Mouse (Mus musculus) c-Kit-negative CD71-positive TER-119-positive erythroid progenitor cells, embryonic 14.5 days (primary cell): ENCODE data around the gene Prn.

Experiments used
- DNase-seq: peaks from one replicate; pipeline ENCODE4 v3.0.0-alpha.2; 2013; ENCODE audit warnings: low read depth, low spot score

The Prn gene

GRCm38 (mm10) chr2:131949767-131950597 lies 40.2 kb downstream of the Prn start:
- no peak for DNase-seq

GRCm38 (mm10) chr2:131950598-131951095 lies 40.9 kb downstream of the Prn start, which contains the start of gene Prnd:
Gene Prnd (plus strand): TSS chr2:131950861.
- DNase-seq: no peak

DNA sequence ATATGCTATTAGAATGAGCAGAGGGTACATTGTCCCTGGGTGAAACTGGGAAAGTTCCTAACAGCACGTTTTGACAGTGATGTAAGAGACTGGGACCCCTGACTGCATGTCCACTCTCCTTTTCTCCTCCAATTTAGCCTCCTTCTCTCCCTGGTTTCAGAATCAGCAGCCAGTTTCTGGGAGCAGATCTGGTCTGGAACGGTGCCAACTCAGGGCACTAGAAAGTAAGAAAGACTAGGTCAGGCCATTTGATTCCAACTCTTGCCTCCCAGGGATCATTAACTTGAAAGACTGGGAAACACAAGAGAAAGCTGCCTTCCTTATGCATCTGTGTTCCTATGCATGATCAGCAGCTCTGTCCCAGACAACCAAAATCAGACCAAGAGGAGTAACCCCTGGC lies 42.7 kb downstream of the Prn start:
- DNase-seq: no peak

- DNase-seq: no peak
Measured at GRCm38 (mm10) chr2:131952961-131953538, 43.3 kb downstream of the Prn start.

DNA sequence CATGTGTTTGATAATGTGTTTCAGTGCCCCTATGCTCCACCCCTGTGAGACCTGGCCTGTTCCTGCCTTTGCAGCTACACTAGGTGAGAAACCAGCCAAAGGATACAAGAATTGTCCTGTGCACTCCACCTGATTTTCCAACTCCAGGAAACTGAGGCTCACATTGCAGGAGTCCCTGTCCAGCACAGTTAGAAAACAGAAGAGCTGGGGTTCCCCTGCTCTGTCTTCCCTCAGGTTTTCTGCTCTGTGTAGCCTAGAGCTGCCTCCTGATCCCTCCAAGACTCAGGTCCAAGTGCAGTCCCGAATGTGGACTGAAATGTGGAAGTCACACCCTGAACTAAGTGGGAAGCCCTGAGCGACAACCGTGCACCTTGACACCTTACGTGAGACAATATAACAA lies 44.0 kb downstream of the Prn start:
- DNase-seq: no peak

GRCm38 (mm10) chr2:131954835-131955234 lies 45.1 kb downstream of the Prn start:
- no peak for DNase-seq

DNA sequence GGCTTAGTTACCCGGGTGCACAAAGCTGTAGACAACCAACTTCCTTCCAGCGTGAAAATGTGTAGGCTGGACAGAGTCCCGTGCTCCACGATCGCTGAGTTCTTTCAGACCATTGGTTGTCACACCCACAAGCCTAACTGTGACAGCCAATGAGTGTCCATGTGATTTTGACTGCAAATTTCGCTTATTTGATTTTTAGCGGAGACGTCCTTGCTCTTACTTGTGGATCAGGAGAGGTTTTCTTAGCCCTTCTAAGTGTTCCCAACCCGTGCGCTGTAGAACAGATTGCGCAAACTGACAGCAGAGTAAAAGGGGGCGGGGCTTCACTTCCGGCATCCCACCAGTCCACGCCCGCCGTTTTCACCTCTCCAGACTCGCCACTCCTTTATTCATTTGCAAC lies 45.5 kb downstream of the Prn start:
- DNase-seq: no peak

DNA sequence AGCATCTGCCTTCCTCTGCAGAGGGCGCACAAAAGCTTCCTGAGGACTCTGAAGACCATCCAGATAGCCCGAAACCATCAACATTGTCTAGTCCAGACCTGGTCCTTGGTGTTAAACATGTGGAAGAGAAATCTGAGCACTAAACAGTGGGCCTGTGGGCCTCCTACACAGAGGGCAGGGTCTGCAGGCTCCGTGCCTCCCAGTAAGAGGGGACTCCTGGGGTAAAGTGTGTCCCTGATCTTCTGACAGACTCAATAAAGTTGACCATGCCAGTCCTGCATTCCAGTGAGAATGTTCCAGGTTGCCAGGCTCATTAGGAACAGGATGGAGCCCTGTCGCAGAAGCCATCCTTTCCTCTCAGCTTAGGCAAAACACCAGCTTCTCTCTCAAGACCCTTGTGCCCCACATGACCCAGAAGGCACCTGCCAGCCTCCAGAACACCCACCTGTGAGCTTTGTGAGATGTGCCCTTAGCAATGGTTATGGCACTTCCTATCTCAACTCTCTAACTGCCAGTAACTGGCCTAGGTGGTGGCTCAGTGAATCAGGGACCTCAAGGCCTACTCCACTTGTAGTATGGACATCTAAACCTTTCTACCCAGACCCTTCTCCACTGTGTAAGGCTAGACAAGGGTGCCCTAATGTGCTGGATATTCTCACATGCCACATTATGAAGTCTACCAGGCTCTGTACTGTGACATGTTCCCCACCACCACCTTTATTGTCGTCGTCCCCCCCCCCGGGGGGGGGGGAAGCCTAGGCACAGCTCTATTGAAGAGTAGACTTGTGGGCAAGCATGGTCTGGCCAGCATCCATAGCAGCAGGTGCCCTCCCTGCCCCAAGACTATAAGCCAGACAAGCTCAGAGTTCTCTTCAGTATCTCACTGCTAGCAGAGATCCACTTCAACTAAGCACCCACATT lies 46.8 kb downstream of the Prn start:
- no peak for DNase-seq

DNA sequence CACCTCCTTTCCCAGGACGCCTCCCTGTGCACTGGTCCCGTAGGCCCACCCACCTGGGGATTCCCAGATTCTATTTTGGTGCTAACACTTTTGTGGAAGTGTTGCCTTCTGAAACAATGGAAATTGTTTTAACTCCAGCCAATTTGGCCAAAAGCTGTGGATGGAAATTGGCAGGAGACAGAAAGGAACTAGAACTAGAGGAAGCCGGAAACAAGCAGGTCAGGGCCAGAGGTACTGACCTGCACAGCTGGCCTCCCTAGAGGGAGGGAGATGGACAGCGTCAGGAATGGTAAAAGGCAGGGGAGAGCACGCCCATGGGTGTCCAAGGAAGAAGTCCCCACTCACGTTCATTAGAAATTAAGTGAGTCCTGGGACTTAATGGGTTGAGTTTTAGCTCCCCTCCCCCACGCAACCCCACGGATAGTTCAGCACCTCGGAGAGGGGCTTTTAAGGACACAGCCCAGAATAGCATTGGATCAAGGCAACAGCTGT lies 48.0 kb downstream of the Prn start:
- DNase-seq: no peak

DNA sequence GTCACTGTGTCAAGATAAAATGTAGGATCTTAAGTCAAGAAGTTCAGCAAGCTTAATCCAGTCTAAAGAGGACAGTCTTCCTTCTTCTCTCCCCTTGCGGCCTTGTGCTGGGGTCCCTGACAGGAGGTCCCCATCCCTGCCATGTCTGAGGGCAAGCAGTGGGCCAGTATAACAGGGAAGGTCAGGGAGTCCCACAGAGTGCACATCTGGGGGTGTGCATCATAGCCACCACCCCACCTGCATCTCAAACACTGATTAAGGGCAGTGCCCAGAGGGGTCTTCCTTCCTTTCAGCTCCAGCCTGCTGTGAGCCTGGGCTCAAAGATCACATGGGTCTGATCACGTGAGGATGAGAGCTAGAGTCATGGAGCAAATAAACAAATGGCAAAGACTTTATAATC lies 51.9 kb downstream of the Prn start:
- DNase-seq: no peak

GRCm38 (mm10) chr2:131970597-131970996 lies 60.8 kb downstream of the Prn start:
- DNase-seq: no peak

- DNase-seq: no peak
Measured at GRCm38 (mm10) chr2:131971098-131971497, 61.3 kb downstream of the Prn start.

- DNase-seq: no peak
Measured at GRCm38 (mm10) chr2:131976663-131977062, 66.9 kb downstream of the Prn start.

DNA sequence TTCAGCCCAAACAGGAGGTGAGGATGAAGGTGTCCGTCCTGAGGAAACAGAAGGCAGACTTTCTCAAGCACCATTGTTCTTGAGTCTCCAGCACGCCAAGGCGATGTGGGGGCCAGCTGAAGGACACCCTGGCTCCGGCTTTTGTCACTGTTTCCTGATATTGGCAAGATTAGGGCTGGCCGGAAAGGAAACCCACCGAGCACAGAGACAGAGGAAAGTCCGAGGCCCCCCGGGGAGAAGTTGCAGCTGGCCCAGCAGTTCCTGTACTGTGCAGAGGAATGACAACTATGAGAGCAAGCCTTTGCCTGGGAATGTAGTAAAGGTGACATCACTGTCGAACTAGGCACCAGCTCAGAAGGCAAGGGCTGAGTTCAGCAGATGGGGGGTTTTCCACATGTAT lies 71.1 kb downstream of the Prn start:
- DNase-seq: no peak

DNA sequence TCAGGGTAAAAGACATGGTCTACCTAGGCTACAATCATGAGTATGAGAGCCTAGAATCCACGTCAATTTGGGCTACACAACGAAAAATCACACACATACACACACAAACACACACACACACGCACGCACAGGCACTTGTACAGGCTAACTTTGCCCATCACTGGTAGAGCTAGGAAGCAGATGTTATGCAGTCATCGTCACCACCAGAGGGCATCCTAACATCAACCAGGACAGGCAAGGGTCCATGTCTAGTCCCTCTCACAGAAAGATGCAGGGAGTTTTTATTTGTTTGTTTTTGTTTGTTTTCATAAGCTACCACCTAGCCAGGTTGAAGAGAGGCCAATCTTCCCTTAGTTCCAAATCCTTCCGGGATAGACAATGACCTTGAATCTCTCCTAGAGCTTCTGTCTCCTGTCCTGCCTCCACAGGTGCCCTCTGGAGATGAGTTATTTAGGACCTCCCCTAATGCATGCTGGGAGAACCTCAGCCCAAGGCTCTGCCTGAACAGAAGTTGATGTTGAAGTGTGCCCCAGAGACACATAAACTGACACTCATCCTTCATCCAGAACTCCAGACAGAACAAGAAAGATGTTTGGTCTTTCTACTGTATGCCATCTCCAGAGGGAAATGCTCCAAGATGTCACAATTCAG lies 72.9 kb downstream of the Prn start:
- DNase-seq: no peak

- DNase-seq: no peak
Measured at GRCm38 (mm10) chr2:131987950-131988349, 78.2 kb downstream of the Prn start.

- DNase-seq: no peak
Measured at GRCm38 (mm10) chr2:131988550-131988949, 78.8 kb downstream of the Prn start.

DNA sequence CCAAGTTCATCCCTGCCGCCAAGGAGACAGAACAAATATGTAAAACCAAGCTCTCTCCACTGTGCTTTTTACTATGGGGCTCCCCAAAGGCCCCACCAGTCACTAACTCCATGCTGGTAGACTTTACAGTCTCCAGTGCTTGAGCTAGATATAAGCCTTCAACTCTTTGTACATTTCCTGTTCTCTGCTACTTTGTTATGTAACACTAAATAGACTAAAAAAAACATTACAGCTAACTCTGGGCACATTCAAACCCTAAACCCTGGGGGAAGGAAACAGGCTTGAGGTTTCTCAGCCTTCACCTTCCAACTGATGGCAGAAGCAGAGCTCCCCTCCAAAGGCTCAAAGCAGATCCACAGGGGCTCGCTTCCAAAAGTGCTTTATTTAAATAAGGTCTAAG lies 82.7 kb downstream of the Prn start:
- no peak for DNase-seq

- DNase-seq: no peak
Measured at GRCm38 (mm10) chr2:131993151-131993550, 83.4 kb downstream of the Prn start.

DNA sequence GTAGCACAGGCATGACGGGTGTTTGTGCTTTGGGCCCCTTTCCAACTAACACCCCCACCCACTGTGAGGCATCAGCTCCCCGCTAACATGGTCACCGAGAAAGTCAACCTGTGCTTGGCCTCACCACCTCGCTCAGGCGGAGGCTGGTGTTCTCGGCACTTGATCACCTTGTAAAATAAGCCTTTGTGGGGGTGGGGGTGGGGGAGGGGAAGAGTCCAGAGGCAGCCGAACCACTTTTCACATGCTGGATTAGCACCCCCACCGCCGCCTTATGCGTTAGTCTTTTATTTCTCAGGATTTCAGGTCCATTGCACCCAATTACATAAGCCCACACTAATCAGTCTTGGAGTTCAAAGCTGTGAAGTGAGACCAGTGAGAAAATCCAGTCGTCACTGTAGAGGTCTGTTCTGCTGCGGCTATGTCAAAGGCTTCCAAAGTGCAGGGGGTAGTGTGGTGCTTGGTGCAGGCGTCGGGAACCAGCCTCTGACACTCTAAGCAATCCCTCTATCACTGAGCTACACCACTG lies 83.9 kb downstream of the Prn start:
- no peak for DNase-seq

- DNase-seq: no peak
Measured at GRCm38 (mm10) chr2:131994971-131995370, 85.2 kb downstream of the Prn start.
